ENCODE assay signal across 14 mouse cellular contexts in the genomic region with DNA sequence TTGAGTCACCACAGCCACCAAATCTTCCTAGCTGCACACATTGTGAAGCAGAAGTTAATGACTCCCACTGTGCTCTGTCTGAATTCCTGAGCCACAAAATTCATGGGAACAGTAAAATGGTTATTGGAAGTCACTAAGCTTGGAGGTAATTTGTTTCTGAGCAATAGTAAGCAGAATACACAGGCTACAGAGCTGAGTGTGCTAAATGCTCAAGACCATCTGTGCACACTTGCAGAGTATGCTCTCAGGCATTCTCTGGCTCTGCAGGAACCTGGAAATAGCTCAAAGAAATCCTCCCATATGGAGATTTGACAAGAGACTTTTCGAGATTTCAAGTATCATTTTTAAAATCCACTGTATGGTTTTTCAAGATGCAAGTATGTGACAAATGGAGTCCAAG. TPM values are rescaled to one million over a fixed set of nuclear protein-coding genes. Genes with fewer than 3 reads are reported as not detected.
DNase-seq lines count a peak whose midpoint lies in the region; ATAC-seq lines count a peak whose summit lies in the region.
"Had no signal": no experiment of that assay in that cellular context is flagged by ENCODE, and none has a peak within 500 bp of the region (broad histone marks: within the 10 kb centered on the region; RNA-seq: fewer than 3 reads in every experiment).

No protein-coding gene starts in this region.

- peak; percentile 70; the same call in 1 of the 2 replicates for ATAC-seq in cerebellum, adult (ENCODE audit: insufficient number of reproducible peaks, low FRiP score, low TSS enrichment)

- DNase-seq in cerebellum, postnatal 4 days (ENCODE audit: low spot score in 2 of 2): no peak
- DNase-seq in layer of hippocampus, adult 11-12 months (ENCODE audit: low spot score): peak; percentile 3
- no peak for DNase-seq in layer of hippocampus, adult 9-10 months (ENCODE audit: low spot score)
- peak; percentile 15 for DNase-seq in cerebellum, adult 11 months
- DNase-seq in layer of hippocampus, adult 9-11 months: peak; percentile 26
- no peak for DNase-seq in heart, postnatal 10 days
- no peak for DNase-seq in lung, postnatal 4 days
- DNase-seq: gastrocnemius, postnatal 14 days; kidney, adult 18-20 months; kidney, postnatal 36 days; liver, embryonic 13.5 days; lung, postnatal 10 days; thymus, postnatal 25 days had no signal

- intact Hi-C loops in heart, postnatal 10 days (cut with DNase I): no loop called here

RNA-seq across cellular contexts. Expression of a gene that starts 31.5 kb away (rescaled TPM):
- total RNA-seq in heart, postnatal 10 days (2021): 10 to 100 TPM; 13.3 to 13.9 TPM

RNA-seq across cellular contexts. Expression of a gene that starts 41.1 kb away (rescaled TPM):
- 10 to 100 TPM in 1 of 2 experiments, 1 to 10 TPM in 1; 9.4 to 11.2 TPM for total RNA-seq in heart, postnatal 10 days (2021)

Comparison
In these comparisons a context has a peak if more than half of its experiments do, and no peak if none do; other contexts are left out.
1. DNase-seq: peak in layer of hippocampus, adult 11-12 months (single experiment), cerebellum, adult 11 months (single experiment) and layer of hippocampus, adult 9-11 months (single experiment); none in cerebellum, postnatal 4 days (0 of 2), layer of hippocampus, adult 9-10 months (single experiment), heart, postnatal 10 days (0 of 2) and lung, postnatal 4 days (0 of 2).